Mouse (Mus musculus) C2C12 (cell line): ENCODE measurements around the gene Efna3.

ENCODE experiments used
- CEBPB ChIP-seq: IDR thresholded peaks from one replicate; pipeline ENCODE4 v1.6.1; 2011; ENCODE audit warnings: low read depth, mild to moderate bottlenecking, control low read depth, moderate library complexity
- CTCF ChIP-seq: IDR thresholded peaks from one replicate; pipeline ENCODE4 v1.5.1; 2011; ENCODE audit not compliant: control insufficient read depth, insufficient read depth, insufficient read length
- FOSL1 ChIP-seq: IDR thresholded peaks from one replicate; pipeline ENCODE4 v1.8.0; 2011; ENCODE audit warnings: mild to moderate bottlenecking, low read length; ENCODE audit not compliant: poor library complexity, insufficient read depth, severe bottlenecking
- MAX ChIP-seq: IDR thresholded peaks from one replicate; pipeline ENCODE4 v1.6.1; 2011; ENCODE audit warnings: mild to moderate bottlenecking, control low read depth
- MYOD1 ChIP-seq: IDR thresholded peaks from one replicate; pipeline ENCODE4 v1.6.1; 2011; ENCODE audit warnings: low read depth; ENCODE audit not compliant: control insufficient read depth, insufficient read length
- USF1 ChIP-seq: IDR thresholded peaks from one replicate; pipeline ENCODE4 v1.6.1; 2011; ENCODE audit warnings: low read depth, mild to moderate bottlenecking, control low read depth, moderate library complexity

DNA sequence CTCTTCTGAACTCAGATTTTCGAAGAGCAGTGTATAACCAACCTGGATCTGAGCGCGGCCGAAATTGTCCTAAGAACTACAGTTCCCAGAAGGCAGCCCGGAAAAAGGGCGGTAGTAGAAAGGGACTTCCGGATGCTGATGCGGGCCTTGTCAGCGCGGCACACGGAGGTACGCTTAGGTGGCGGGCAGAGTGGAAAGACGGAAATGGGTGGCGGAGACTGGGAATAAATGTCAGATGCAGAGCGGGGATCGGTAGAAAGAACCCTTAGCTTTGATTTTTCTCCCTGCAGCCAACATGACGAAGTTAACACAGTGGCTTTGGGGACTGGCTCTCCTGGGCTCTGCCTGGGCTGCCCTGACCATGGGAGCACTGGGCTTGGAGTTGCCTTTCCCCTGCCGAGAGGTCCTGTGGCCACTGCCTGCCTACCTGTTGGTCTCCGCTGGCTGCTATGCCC lies 56.3 kb downstream of the Efna3 start:
- TF ChIP-seq MAX (no peak), CTCF (no peak), FOSL1 (no peak), MYOD1 (no peak), USF1 (no peak), CEBPB (no peak)
